Mouse (Mus musculus) intestine, embryonic 14.5 days (tissue): ENCODE measurements around the gene Olfr1167. TPM values are rescaled to one million over a fixed set of nuclear protein-coding genes. Genes with fewer than 3 reads are reported as not detected.
"Not testable (repeated sequence)": the region's sequence is repeated elsewhere in the genome, so short reads cannot be mapped to it uniquely, and the experiment has no call there.

Source experiments
- ATAC-seq: fragments of 200-750 bp; cut with Nextera tagmentation; replicated peaks from 2 replicates; pipeline ENCODE4 v1.8.0; 2017; ENCODE audit warnings: low read depth, moderate number of reproducible peaks, moderate TSS enrichment, moderate library complexity; ENCODE audit not compliant: low FRiP score, low TSS enrichment
- DNase-seq: peaks from one replicate; pipeline ENCODE4 v3.0.0-alpha.2; 2018; ENCODE audit warnings: low spot score
- H3K27ac ChIP-seq: fragments of 300-500 bp; sonication (generic); 2 replicates; pipeline ENCODE4 v1.5.1; 2014; ENCODE audit warnings: low read depth, mild to moderate bottlenecking, control low read depth
- H3K27me3 ChIP-seq: fragments of 300-500 bp; sonication (generic); replicated peaks from 2 replicates; pipeline ENCODE4 v1.6.1; 2014; ENCODE audit warnings: low read length, control low read depth; ENCODE audit not compliant: control insufficient read depth, insufficient read depth
- H3K36me3 ChIP-seq: fragments of 300-500 bp; sonication (generic); 2 replicates; pipeline ENCODE4 v1.6.1; 2014; ENCODE audit warnings: low read length, control low read depth; ENCODE audit not compliant: control insufficient read depth, insufficient read depth
- H3K4me1 ChIP-seq: fragments of 300-500 bp; sonication (generic); replicated peaks from 2 replicates; pipeline ENCODE4 v1.6.1; 2014; ENCODE audit warnings: low read length, control low read depth, mixed read lengths; ENCODE audit not compliant: control insufficient read depth, insufficient read depth
- H3K4me2 ChIP-seq: fragments of 300-500 bp; sonication (generic); 2 replicates; pipeline ENCODE4 v1.6.1; 2014; ENCODE audit warnings: low read length
- H3K4me3 ChIP-seq: fragments of 300-500 bp; sonication (generic); 2 replicates; pipeline ENCODE4 v1.5.1; 2014; ENCODE audit warnings: low read depth, low read length, control low read depth, mixed read lengths
- H3K9ac ChIP-seq: fragments of 300-500 bp; sonication (generic); 2 replicates; pipeline ENCODE4 v1.6.1; 2014; ENCODE audit warnings: mild to moderate bottlenecking, low read length
- H3K9me3 ChIP-seq: fragments of 300-500 bp; sonication (generic); 2 replicates; pipeline ENCODE4 v1.6.1; 2016; ENCODE audit warnings: low read length, control low read depth; ENCODE audit not compliant: control insufficient read depth
- WGBS: fragments of 180-500 bp; shearing (Covaris S2); extraction: QIAGEN DNeasy Blood & Tissue Kit; methylation state at CpG from one replicate; pipeline ENCODE4 v1.1.7; 2014; 5-methylcytosine and 5-hydroxymethylcytosine counted together
- polyA plus RNA-seq: library from polyadenylated mRNA; unstranded; fragments of >200 nt; fragmentation: Nextera tagmentation; extraction: Ambion mirVana; gene quantifications from 2 replicates; pipeline ENCODE4 v1.2.1, GENCODE M21; 2014

Olfr1167 gene
- not detected in 2 replicates for polyA plus RNA-seq

- DNase-seq, H3K27me3 ChIP-seq, H3K9me3 ChIP-seq, H3K9ac ChIP-seq, H3K36me3 ChIP-seq, H3K4me1 ChIP-seq, H3K27ac ChIP-seq, H3K4me3 ChIP-seq, H3K4me2 ChIP-seq, ATAC-seq: not testable (repeated sequence)
- WGBS, result 87% methylated on average over 1 of the region's 1 CpGs
Measured at GRCm38 (mm10) chr2:88155093-88155492, at the start of gene Olfr1167. Olfr1167 (minus strand) TSS chr2:88155193.

GRCm38 (mm10) chr2:88181580-88181979 is 26.6 kb upstream of the Olfr1167 start, which contains the start of gene Olfr1168:
Olfr1168 (plus strand) TSS chr2:88181880.
- ATAC-seq (no peak), DNase-seq (no peak)
- Histone ChIP-seq H3K4me3 (no peak within 1 kb of the TSS), H3K4me1 (no peaks in the 10 kb centered on the region), H3K36me3 (no peaks in the 10 kb centered on the region), H3K4me2 (no peak within 1 kb of the TSS), H3K27me3 (no peaks in the 10 kb centered on the region), H3K9ac (no peak within 1 kb of the TSS), H3K9me3 (no peaks in the 10 kb centered on the region), H3K27ac (no peak within 1 kb of the TSS)
- WGBS, result 87% methylated on average over 2 of the region's 2 CpGs

DNA sequence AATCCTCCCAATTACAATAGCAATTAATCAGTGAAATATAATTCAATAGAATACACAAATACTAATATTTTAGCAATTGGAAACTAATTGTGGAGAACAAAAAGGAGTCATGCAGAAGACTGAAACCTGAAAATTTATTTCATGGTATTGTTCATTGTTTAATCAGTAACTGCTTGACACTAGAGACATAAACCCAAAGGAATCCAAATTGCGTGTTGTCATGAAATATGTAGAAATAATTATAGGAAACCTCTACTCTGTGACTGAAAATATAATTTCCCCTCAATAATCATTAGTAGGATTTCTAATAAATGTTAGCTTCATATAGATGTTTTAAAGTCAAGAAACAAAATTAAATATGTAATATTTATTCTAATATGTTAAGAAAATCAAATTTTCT is 26.8 kb downstream of the Olfr1167 start, which contains the start of gene Olfr1166:
TSS of gene Olfr1166 (minus strand) at position 101 of the 400 bp plus-strand sequence.
- Histone ChIP-seq H3K4me3 (no peak within 1 kb of the TSS), H3K27me3 (no peaks in the 10 kb centered on the region), H3K9me3 (no peaks in the 10 kb centered on the region), H3K9ac (no peak within 1 kb of the TSS), H3K4me1 (no peaks in the 10 kb centered on the region), H3K27ac (no peak within 1 kb of the TSS), H3K4me2 (no peak within 1 kb of the TSS), H3K36me3 (no peaks in the 10 kb centered on the region)
- DNase-seq (no peak), ATAC-seq (no peak)
- 89% methylated on average over 1 of the region's 1 CpGs for WGBS

Other genes starting within 250 kb of the Olfr1167 start
- not detected in 2 replicates for gene Olfr1155, start 210.1 kb downstream of the Olfr1167 start, polyA plus RNA-seq
- not detected in 2 replicates for gene Olfr1156, start 202.1 kb downstream of the Olfr1167 start, polyA plus RNA-seq
- not detected in 2 replicates for gene Olfr1157, start 186.9 kb downstream of the Olfr1167 start, polyA plus RNA-seq
- gene Olfr74, start 180.5 kb downstream of the Olfr1167 start, polyA plus RNA-seq, result not detected in 2 replicates
- gene Olfr1158, start 165.1 kb downstream of the Olfr1167 start, polyA plus RNA-seq, result not detected in 2 replicates
- gene Olfr1160, start 146.9 kb downstream of the Olfr1167 start, polyA plus RNA-seq, result not detected in 2 replicates
- gene Olfr1161, start 132.4 kb downstream of the Olfr1167 start, polyA plus RNA-seq, result not detected in 2 replicates
- gene Olfr73, start 117.5 kb downstream of the Olfr1167 start, polyA plus RNA-seq, result not detected in 2 replicates
- gene Olfr1162, start 104.1 kb downstream of the Olfr1167 start, polyA plus RNA-seq, result not detected in 2 replicates
- gene Olfr1163, start 83.4 kb downstream of the Olfr1167 start, polyA plus RNA-seq, result not detected in 2 replicates
- not detected in 2 replicates for gene Olfr1164, start 61.2 kb downstream of the Olfr1167 start, polyA plus RNA-seq
- gene Olfr1166, start 26.9 kb downstream of the Olfr1167 start, polyA plus RNA-seq, result not detected in 2 replicates
- gene Olfr1168, start 26.7 kb upstream of the Olfr1167 start, polyA plus RNA-seq, result not detected in 2 replicates
- not detected in 2 replicates for gene Olfr1170, start 73.1 kb upstream of the Olfr1167 start, polyA plus RNA-seq
- not detected in 2 replicates for gene Olfr1173, start 124.7 kb upstream of the Olfr1167 start, polyA plus RNA-seq
- not detected in 2 replicates for gene Olfr1174-ps, start 159.9 kb upstream of the Olfr1167 start, polyA plus RNA-seq
- not detected in 2 replicates for gene Olfr1175-ps, start 172.0 kb upstream of the Olfr1167 start, polyA plus RNA-seq
- not detected in 2 replicates for gene Olfr1176, start 181.5 kb upstream of the Olfr1167 start, polyA plus RNA-seq
- not detected in 2 replicates for gene Olfr1177-ps, start 191.3 kb upstream of the Olfr1167 start, polyA plus RNA-seq
- not detected in 2 replicates for gene Olfr1178, start 231.9 kb upstream of the Olfr1167 start, polyA plus RNA-seq